ENCODE assay signal across 24 mouse cellular contexts in genomic region chr6:127655988-127656387, GRCm38 (mm10).
DNase-seq lines count a peak whose midpoint lies in the region; ATAC-seq and TF ChIP-seq lines count a peak whose summit lies in the region.
"Had no signal": no experiment of that assay in that cellular context is flagged by ENCODE, and none has a peak within 500 bp of the region (broad histone marks: within the 10 kb centered on the region; RNA-seq: fewer than 3 reads in every experiment).

No protein-coding gene starts in this region.

- no peaks in the 10 kb centered on the region for H3K36me3 ChIP-seq in midbrain, embryonic 14.5 days (ENCODE audit: control insufficient read depth, insufficient read depth, low read length)
- no peaks in the 10 kb centered on the region for H3K36me3 ChIP-seq in midbrain, embryonic 16.5 days (ENCODE audit: control insufficient read depth, insufficient read depth, low read length)
- H3K36me3 ChIP-seq: forebrain, embryonic 10.5 days; hindbrain, embryonic 10.5 days had no signal

- H3K9ac ChIP-seq in midbrain, embryonic 14.5 days (replicated peaks; ENCODE audit: low read length), result no peak overlapping the region
- no peak overlapping the region for H3K9ac ChIP-seq in midbrain, embryonic 16.5 days (ENCODE audit: low read depth, low read length)
- H3K9ac ChIP-seq: embryonic facial prominence, embryonic 13.5 days; forebrain, embryonic 13.5 days; hindbrain, embryonic 14.5 days had no signal

- no peak for TF ChIP-seq POLR2A in brain, embryonic 14.5 days (IDR thresholded peaks at IDR 0.05; ENCODE audit: borderline replicate concordance, extremely low read depth, insufficient read depth, insufficient read length, poor library complexity, severe bottlenecking)

- 27% methylated on average over 4 of the region's 4 CpGs for WGBS in midbrain, embryonic 14.5 days
- 23% methylated on average over 4 of the region's 4 CpGs for WGBS in midbrain, embryonic 16.5 days

- H3K4me2 ChIP-seq in midbrain, embryonic 14.5 days (ENCODE audit: low read length), result no peak overlapping the region
- H3K4me2 ChIP-seq in midbrain, embryonic 16.5 days (ENCODE audit: low read length), result no peak overlapping the region
- H3K4me2 ChIP-seq: embryonic facial prominence, embryonic 13.5 days; forebrain, embryonic 13.5 days; hindbrain, embryonic 14.5 days had no signal

- no peaks in the 10 kb centered on the region; the same call in 1 of the 2 replicates for H3K9me3 ChIP-seq in midbrain, embryonic 14.5 days (ENCODE audit: control insufficient read depth, low read length)
- no peaks in the 10 kb centered on the region for H3K9me3 ChIP-seq in midbrain, embryonic 16.5 days (replicated peaks; ENCODE audit: control insufficient read depth, low read length, poor library complexity, severe bottlenecking)

- H3K27me3 ChIP-seq in midbrain, embryonic 14.5 days (ENCODE audit: control insufficient read depth, insufficient read depth, low read length), result no peaks in the 10 kb centered on the region
- no peaks in the 10 kb centered on the region for H3K27me3 ChIP-seq in midbrain, embryonic 16.5 days (ENCODE audit: control insufficient read depth, insufficient read depth, low read depth, low read length)
- H3K27me3 ChIP-seq: embryonic facial prominence, embryonic 13.5 days; forebrain, embryonic 13.5 days had no signal

- intact Hi-C loops in left cerebral cortex, postnatal 25 days (cut with DNase I), result no loop called here

- DNase-seq in embryo, embryonic 10 days (ENCODE audit: low spot score), result peak; percentile 23
- no peak for DNase-seq in embryo, embryonic 9.5 days (ENCODE audit: extremely low spot score)
- DNase-seq in midbrain, embryonic 14.5 days, result peak; percentile 52
- DNase-seq in brain, embryonic 14.5 days (ENCODE audit: low read depth), result peak; percentile 52
- peak; percentile 57 for DNase-seq in retina, embryonic 14.5 days (ENCODE audit: low spot score)
- DNase-seq in left cerebral cortex, postnatal 25 days (ENCODE audit: low spot score in 2 of 2), result no peak
- DNase-seq in spleen, postnatal 4 days (ENCODE audit: low spot score in 2 of 2), result no peak
- DNase-seq: adrenal gland, adult 8-10 months; adrenal gland, postnatal 25 days; cerebellum, adult 18-20 months; cerebellum, adult 9-10 months; cerebellum, postnatal 14 days; gastrocnemius, postnatal 10 days; gastrocnemius, postnatal 36 days; heart, adult 2 months had no signal

- no peak for TF ChIP-seq CTCF in brain, embryonic 14.5 days (IDR thresholded peaks at IDR 0.05; ENCODE audit: borderline replicate concordance, extremely low read depth, insufficient read depth, insufficient read length)

- no peak overlapping the region for H3K4me3 ChIP-seq in midbrain, embryonic 14.5 days (replicated peaks; ENCODE audit: low read depth, low read length)
- H3K4me3 ChIP-seq in midbrain, embryonic 16.5 days (ENCODE audit: low read depth, low read length), result no peak overlapping the region
- H3K4me3 ChIP-seq: embryonic facial prominence, embryonic 13.5 days; forebrain, embryonic 10.5 days; forebrain, embryonic 13.5 days; heart, adult 2 months; heart, embryonic 10.5 days; hindbrain, embryonic 10.5 days had no signal

- ATAC-seq in midbrain, embryonic 14.5 days (ENCODE audit: low FRiP score, low TSS enrichment), result no peak
- ATAC-seq in midbrain, embryonic 16.5 days, result no peak
- ATAC-seq: activated CD4-positive, CD25-positive, alpha-beta regulatory T cell, adult 4 months; forebrain, embryonic 13.5 days; forebrain, embryonic 16.5 days had no signal

- H3K4me1 ChIP-seq in midbrain, embryonic 14.5 days (ENCODE audit: control insufficient read depth, insufficient read depth, low read length), result no peaks in the 10 kb centered on the region
- H3K4me1 ChIP-seq in midbrain, embryonic 16.5 days (ENCODE audit: control insufficient read depth, insufficient read depth, low read length), result no peaks in the 10 kb centered on the region
- H3K4me1 ChIP-seq: heart, embryonic 10.5 days; hindbrain, embryonic 10.5 days had no signal

- H3K27ac ChIP-seq in midbrain, embryonic 14.5 days (replicated peaks; ENCODE audit: low read depth, low read length), result no peak overlapping the region
- no peak overlapping the region for H3K27ac ChIP-seq in midbrain, embryonic 16.5 days (ENCODE audit: low read length)
- H3K27ac ChIP-seq: embryonic facial prominence, embryonic 13.5 days; forebrain, embryonic 10.5 days; forebrain, embryonic 13.5 days; heart, adult 2 months; heart, embryonic 10.5 days; hindbrain, embryonic 10.5 days; hindbrain, embryonic 14.5 days had no signal

Comparison
In these comparisons a context has a peak if more than half of its experiments do, and no peak if none do; other contexts are left out.
1. DNase-seq: peak in embryo, embryonic 10 days (single experiment), midbrain, embryonic 14.5 days (single experiment), brain, embryonic 14.5 days (single experiment) and retina, embryonic 14.5 days (single experiment); none in embryo, embryonic 9.5 days (single experiment), left cerebral cortex, postnatal 25 days (0 of 2) and spleen, postnatal 4 days (0 of 2).